Mouse (Mus musculus) heart, embryonic 11.5 days (tissue): ENCODE results near the gene Tns1. TPM values are rescaled to one million over a fixed set of nuclear protein-coding genes. Genes with fewer than 3 reads are reported as not detected.

Experiments
- ATAC-seq: fragments of 200-750 bp; cut with Nextera tagmentation; replicated peaks from 2 replicates; pipeline ENCODE4 v1.8.0; 2017; ENCODE audit warnings: moderate library complexity; ENCODE audit not compliant: insufficient number of reproducible peaks, low FRiP score, low TSS enrichment
- H3K27ac ChIP-seq: fragments of 300-500 bp; sonication (generic); 2 replicates; pipeline ENCODE4 v1.5.1; 2014; ENCODE audit warnings: mild to moderate bottlenecking, low read depth, low read length
- H3K27me3 ChIP-seq: fragments of 300-500 bp; sonication (generic); 2 replicates; pipeline ENCODE4 v1.6.1; 2014; ENCODE audit warnings: mild to moderate bottlenecking, low read length, mixed read lengths; ENCODE audit not compliant: control insufficient read depth, insufficient read depth
- H3K36me3 ChIP-seq: fragments of 300-500 bp; sonication (generic); 2 replicates; pipeline ENCODE4 v1.6.1; 2014; ENCODE audit warnings: mild to moderate bottlenecking, low read length, moderate library complexity, mixed read lengths; ENCODE audit not compliant: control insufficient read depth, insufficient read depth
- H3K4me1 ChIP-seq: fragments of 300-500 bp; sonication (generic); 2 replicates; pipeline ENCODE4 v1.6.1; 2014; ENCODE audit warnings: low read length; ENCODE audit not compliant: control insufficient read depth, insufficient read depth
- H3K4me2 ChIP-seq: fragments of 300-500 bp; sonication (generic); 2 replicates; pipeline ENCODE4 v1.6.1; 2014; ENCODE audit warnings: mild to moderate bottlenecking, moderate library complexity
- H3K4me3 ChIP-seq: fragments of 300-500 bp; sonication (generic); 2 replicates; pipeline ENCODE4 v1.5.1; 2014; ENCODE audit warnings: low read depth, low read length
- H3K9ac ChIP-seq: fragments of 300-500 bp; sonication (generic); 2 replicates; pipeline ENCODE4 v1.6.1; 2014; ENCODE audit warnings: mild to moderate bottlenecking, low read depth, low read length, moderate library complexity
- H3K9me3 ChIP-seq: fragments of 300-500 bp; sonication (generic); replicated peaks from 2 replicates; pipeline ENCODE4 v1.6.1; 2016; ENCODE audit warnings: low read length; ENCODE audit not compliant: control insufficient read depth
- WGBS: fragments of 180-500 bp; shearing (Covaris S2); extraction: QIAGEN DNeasy Blood & Tissue Kit; methylation state at CpG from one replicate; pipeline ENCODE4 v1.1.7; 2014; ENCODE audit not compliant: insufficient replicate concordance; 5-methylcytosine and 5-hydroxymethylcytosine counted together
- polyA plus RNA-seq: library from polyadenylated mRNA; unstranded; fragments of >200 nt; fragmentation: Nextera tagmentation; extraction: Ambion mirVana; gene quantifications from 2 replicates; pipeline ENCODE4 v1.2.1, GENCODE M21; 2014

The Tns1 gene
- polyA plus RNA-seq, 1 experiment from 2014 or later, result 75.6 TPM

DNA sequence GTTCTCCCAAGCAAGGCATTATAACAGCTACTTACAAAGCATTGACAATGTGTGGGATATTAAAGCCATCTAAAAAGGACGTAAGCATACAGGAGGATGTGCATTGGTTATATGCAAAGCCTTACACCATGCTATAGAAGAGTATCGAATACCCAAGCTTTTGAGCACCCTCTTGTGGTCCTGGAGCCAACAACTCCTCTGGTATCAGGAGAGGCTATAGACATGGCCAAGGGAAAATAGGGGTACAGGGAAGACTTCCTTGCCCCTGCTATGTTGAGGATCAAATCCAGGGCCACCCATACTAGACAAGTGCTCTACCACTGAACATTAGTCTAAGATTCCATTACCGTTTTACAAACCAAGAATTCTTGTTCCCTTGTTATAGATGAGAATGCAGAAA, 7.8 kb upstream of the Tns1 start:
- no peak overlapping the region for H3K4me3 ChIP-seq
- H3K4me2 ChIP-seq, result no peak overlapping the region
- no peaks in the 10 kb centered on the region for H3K36me3 ChIP-seq
- 0 out of 2 replicates have a peak, but pooled peaks cover 3% of the 10 kb centered on the region for H3K4me1 ChIP-seq
- H3K27ac ChIP-seq, result no peak overlapping the region
- ATAC-seq, result no peak
- H3K27me3 ChIP-seq, result peaks cover 3% of the 10 kb centered on the region; the same call in 1 of the 2 replicates
- 59% methylated on average over 3 of the region's 3 CpGs for WGBS
- no peaks in the 10 kb centered on the region for H3K9me3 ChIP-seq
- H3K9ac ChIP-seq, result no peak overlapping the region

DNA sequence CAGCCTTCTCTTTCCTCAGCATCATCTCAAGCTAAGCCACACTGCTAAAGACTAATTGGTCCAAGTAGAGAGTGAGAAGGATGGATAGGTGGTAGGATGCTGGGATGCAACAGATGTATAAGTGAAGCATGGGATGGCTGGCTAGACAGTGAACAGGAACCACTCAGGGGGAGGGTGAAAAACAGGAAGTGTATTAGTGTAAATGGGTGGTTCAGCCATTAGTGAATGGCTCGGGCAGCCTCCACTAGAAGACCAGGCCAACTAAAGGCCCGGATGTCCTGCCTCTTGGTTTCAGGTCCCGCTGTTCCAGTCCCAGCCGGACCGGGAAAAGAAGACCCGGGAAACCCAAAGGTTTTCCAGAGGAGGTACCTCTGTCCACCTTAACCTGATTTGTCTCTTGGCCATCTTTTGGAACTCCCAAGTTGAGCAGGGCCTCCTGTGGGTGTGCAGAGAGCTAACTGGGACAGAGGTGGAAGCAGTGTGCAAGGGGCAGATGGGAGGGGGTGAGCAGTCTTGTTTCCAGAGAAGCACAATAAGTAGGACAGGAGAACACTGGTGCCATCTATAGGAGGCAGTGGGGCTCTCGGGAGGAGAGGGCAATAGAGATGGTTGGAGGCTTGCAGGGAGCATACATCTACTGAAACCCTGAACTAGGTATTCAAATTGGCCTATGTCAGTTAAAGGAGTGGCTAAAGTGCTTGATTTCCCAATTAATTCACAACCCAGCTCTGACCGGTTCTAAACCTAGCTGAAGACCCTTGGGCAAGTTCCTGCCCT, 6.8 kb upstream of the Tns1 start:
- H3K4me2 ChIP-seq, result no peak overlapping the region
- no peak overlapping the region for H3K27ac ChIP-seq
- no peaks in the 10 kb centered on the region for H3K9me3 ChIP-seq
- no peak overlapping the region for H3K9ac ChIP-seq
- H3K36me3 ChIP-seq, result no peaks in the 10 kb centered on the region
- peaks cover 6% of the 10 kb centered on the region for H3K27me3 ChIP-seq
- H3K4me1 ChIP-seq, result 0 out of 2 replicates have a peak, but pooled peaks cover 3% of the 10 kb centered on the region
- 78% methylated on average over 8 of the region's 8 CpGs for WGBS
- H3K4me3 ChIP-seq, result no peak overlapping the region
- no peak for ATAC-seq

DNA sequence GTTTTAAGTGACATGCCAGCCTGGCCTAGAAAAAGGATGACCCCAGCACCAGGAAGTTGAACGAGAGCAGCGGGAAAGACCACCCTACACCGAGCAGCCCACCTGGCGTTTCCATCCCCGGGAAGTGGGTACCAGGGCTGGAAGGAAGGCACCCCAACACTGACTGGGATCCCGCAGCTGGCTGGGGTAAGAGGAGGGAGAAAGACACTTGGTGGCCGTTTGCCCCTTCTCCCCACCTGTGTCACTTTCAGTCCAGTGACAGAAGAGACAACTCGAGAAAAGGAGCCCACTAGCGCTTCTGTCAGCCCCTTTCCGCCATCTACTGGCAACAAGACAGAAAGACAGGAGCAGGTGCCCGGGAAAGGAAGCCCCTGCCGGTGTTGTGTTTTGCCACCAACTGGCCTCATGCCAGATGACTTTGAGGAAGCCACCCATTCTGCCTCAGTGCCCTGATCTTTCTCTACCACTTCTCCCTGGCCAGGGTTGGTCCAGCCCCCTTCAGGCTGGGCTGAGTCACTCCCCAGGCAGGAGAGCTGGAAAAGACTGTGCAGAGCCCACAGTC, 823 bp upstream of the Tns1 start, which contains the start of gene Rufy4:
Gene Rufy4, plus strand, starts transcription at position 551 of the 562 bp plus-strand sequence.
- Histone ChIP-seq H3K36me3 (no peaks in the 10 kb centered on the region), H3K4me1 (peaks cover 17% of the 10 kb centered on the region), H3K9ac (peak within 1 kb of the TSS; percentile 73), H3K9me3 (no peaks in the 10 kb centered on the region), H3K4me3 (peak within 1 kb of the TSS; percentile 60), H3K27me3 (peaks cover 30% of the 10 kb centered on the region), H3K27ac (no peak within 1 kb of the TSS), H3K4me2 (peak within 1 kb of the TSS; percentile 96)
- WGBS, result under 1% methylated on average over 12 of the region's 12 CpGs
- no peak; the same call in 1 of the 2 replicates for ATAC-seq

DNA sequence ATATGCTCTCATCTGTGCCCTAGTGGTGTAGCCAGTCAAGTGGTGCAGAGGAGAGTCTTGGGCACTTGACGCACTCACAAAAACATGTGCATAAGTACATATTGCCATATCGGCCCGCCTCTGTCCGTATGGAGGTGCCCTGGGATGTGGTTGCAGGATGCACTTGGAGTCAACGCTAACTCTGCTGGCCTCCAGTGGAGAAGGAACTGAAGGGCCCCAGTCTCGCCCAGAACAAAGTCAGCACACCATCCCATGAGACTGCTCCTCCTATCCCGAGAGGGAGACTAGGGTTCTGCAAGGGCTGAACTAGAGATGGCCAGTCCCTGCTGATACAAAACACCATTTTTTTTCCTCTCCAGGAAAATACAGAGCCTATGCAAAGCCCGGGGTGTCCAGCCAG, 1.0 kb downstream of the Tns1 start:
- Histone ChIP-seq H3K36me3 (no peaks in the 10 kb centered on the region), H3K4me2 (peak overlapping the region; percentile 96), H3K27ac (no peak overlapping the region), H3K9me3 (no peaks in the 10 kb centered on the region), H3K4me1 (peaks cover 17% of the 10 kb centered on the region), H3K27me3 (peaks cover 32% of the 10 kb centered on the region), H3K9ac (no peak overlapping the region), H3K4me3 (no peak overlapping the region)
- WGBS, result 53% methylated on average over 8 of the region's 8 CpGs
- no peak for ATAC-seq

DNA sequence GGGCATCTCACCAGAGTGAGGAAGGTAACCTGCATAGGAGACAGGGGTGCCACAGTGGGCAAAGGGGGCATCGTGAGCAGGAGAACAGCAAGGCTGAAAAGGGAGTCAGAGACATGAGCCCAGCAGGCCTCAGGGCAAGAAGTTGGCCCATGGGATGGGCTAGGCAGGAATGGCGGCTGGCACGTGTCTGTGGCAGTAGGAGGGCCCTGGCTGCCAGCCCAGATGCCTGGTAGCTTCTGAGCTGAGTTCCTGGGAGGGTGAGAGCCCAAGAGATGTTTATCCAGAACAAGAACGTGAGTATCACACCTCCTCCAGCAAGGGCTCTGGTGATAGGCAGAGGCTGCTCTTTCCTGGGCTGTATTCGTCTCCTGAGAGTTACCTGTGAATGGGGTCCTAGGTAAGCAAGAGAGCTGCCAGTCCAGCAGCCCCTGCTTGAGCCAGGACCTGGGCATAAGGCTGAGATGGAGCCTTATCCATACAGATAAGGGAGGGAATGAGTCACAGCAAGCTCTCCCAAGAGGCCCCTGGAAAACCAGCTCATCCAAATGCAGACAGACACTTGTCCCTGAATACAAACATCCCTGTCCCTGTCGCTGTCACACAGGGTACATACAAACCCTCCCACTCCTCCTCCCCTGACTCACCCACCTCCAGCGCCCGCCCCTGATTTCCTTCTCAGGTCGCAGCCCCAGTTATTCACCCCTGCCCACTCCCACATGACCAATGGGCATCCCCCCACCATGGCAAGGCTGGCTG, 2.2 kb downstream of the Tns1 start:
- Histone ChIP-seq H3K4me2 (no peak overlapping the region), H3K9ac (no peak overlapping the region), H3K36me3 (no peaks in the 10 kb centered on the region), H3K9me3 (no peaks in the 10 kb centered on the region), H3K27me3 (peaks cover 32% of the 10 kb centered on the region), H3K4me1 (peaks cover 17% of the 10 kb centered on the region), H3K27ac (no peak overlapping the region), H3K4me3 (no peak overlapping the region)
- no peak for ATAC-seq
- WGBS, result 43% methylated on average over 9 of the region's 9 CpGs

DNA sequence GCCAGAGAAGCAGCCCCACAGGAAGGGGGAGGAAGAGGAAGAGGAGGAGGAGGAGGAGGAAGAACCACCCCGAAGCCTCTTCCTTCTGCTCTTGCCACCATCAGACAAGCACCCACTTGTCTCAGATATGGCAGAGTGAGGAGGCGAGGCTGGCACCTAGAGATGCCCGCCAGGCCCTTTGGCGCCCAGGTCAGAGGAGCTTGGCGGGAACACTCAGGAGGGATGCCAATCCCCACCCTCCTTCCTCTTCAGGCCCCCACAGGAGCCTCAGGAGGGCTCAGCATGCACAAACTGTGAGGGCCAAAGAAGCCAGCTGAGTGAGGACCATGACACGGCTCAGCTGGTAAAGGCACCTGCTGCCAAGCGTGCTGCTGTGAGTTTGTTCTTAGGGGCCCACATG, 3.1 kb downstream of the Tns1 start:
- Histone ChIP-seq H3K4me1 (peaks cover 17% of the 10 kb centered on the region), H3K9ac (no peak overlapping the region), H3K4me2 (no peak overlapping the region), H3K4me3 (no peak overlapping the region), H3K27ac (no peak overlapping the region), H3K36me3 (no peaks in the 10 kb centered on the region), H3K9me3 (no peaks in the 10 kb centered on the region), H3K27me3 (peaks cover 33% of the 10 kb centered on the region)
- ATAC-seq, result no peak
- WGBS, result 73% methylated on average over 7 of the region's 7 CpGs

DNA sequence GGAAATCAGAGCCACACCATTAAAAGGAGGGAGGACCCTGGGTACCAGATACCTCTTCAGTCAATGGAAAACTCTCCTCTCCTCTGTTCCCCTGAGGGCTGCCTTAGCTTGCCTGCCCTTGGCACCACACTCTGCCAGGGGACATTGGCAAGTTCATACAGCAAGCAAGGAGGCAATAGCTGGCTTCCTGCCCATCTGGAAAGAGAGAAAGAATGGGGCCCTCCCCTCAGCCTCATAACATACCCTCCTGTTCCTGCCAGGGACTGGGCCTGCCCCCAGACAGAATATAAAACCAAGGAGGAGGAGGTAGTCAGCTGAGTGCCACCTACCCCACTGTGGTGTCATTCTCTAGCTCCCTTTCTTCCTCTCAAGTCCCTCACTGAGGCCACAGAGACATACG, 5.1 kb downstream of the Tns1 start:
- Histone ChIP-seq H3K4me1 (peaks cover 12% of the 10 kb centered on the region), H3K9ac (no peak overlapping the region), H3K4me3 (no peak overlapping the region), H3K36me3 (no peaks in the 10 kb centered on the region), H3K4me2 (no peak overlapping the region), H3K27me3 (peaks cover 26% of the 10 kb centered on the region), H3K9me3 (no peaks in the 10 kb centered on the region), H3K27ac (no peak overlapping the region)
- 88% methylated on average over 1 of the region's 1 CpGs for WGBS
- no peak for ATAC-seq

DNA sequence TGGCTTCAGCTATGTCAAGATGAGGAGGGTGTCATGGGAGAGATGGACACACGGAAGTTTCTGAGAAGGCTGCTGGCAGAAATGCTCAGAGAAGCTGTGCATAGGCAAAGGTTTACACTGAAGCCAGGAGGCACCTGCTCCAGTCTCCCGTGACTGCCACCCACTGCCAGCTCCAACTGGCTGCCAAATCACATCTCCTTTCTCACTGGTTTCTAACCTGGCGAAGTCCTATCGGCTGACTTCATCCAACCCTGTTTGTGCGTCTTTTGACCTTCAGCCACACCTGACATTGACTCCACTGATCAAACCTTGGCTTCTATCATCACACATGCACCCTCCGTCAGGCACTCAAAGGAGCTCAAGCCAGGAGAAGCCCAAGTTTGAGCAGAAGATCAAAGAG, 6.4 kb downstream of the Tns1 start:
- H3K27ac ChIP-seq, result no peak overlapping the region
- H3K9me3 ChIP-seq, result no peaks in the 10 kb centered on the region
- H3K9ac ChIP-seq, result no peak overlapping the region
- no peak overlapping the region for H3K4me3 ChIP-seq
- H3K4me2 ChIP-seq, result no peak overlapping the region
- ATAC-seq, result no peak
- H3K36me3 ChIP-seq, result no peaks in the 10 kb centered on the region
- peaks cover 10% of the 10 kb centered on the region; the same call in 1 of the 2 replicates for H3K4me1 ChIP-seq
- peaks cover 19% of the 10 kb centered on the region for H3K27me3 ChIP-seq
- WGBS, result 80% methylated on average over 6 of the region's 6 CpGs
